Mouse (Mus musculus): ENCODE results near the gene Stpg1.

DNA sequence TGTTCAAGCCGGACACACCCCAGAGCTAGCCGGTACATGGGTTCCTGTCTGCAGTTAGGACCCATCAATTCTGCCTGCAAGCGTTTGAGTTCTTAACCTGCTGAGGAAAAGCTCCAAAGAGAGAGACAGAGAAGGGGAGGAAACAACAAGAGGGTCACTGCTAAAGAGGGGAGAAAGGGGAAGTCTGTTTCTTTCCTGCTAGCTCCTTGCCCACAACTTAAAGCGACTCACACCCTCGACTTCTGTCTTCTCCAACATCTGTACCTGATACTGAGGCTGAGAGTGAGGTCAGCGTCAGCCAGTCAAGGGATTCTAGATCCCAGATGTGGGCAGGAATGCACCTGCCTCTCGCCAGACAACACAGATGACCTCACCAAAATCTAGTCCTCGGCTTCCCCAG, 77.7 kb downstream of the Stpg1 start:
- TF ChIP-seq CTCF (conservative IDR thresholded peaks at IDR 0.05; ENCODE audit: insufficient read depth, insufficient read length, low read depth, low read length) (no peak), POLR2A (IDR thresholded peaks at IDR 0.05; ENCODE audit: low read depth, low read length) (no peak)
